Comparison of ENCODE assay signal across 8 mouse cellular contexts in genomic region chr19:60225899-60226844, GRCm38 (mm10). TPM values are rescaled to one million over a fixed set of nuclear protein-coding genes. Genes with fewer than 3 reads are reported as not detected.
DNase-seq lines count a peak whose midpoint lies in the region; ATAC-seq and TF ChIP-seq lines count a peak whose summit lies in the region.

Fam204a (minus strand) TSS chr19:60226701.

- TF ChIP-seq CTCF in G1E (IDR thresholded peaks at IDR 0.05; ENCODE audit: low read depth, low read length) = no peak
- TF ChIP-seq CTCF in forebrain, postnatal 0 days (IDR thresholded peaks at IDR 0.05; ENCODE audit: low read depth) = no peak

- H3K9ac ChIP-seq in forebrain, postnatal 0 days = peak within 1 kb of the TSS; percentile 83
- H3K9ac ChIP-seq in lung, embryonic 16.5 days (ENCODE audit: low read length) = peak within 1 kb of the TSS; percentile 97

- peak within 1 kb of the TSS; percentile 89 for H3K4me3 ChIP-seq in G1E (ENCODE audit: low read depth, low read length)
- H3K4me3 ChIP-seq in forebrain, postnatal 0 days (ENCODE audit: low read depth, low read length) = peak within 1 kb of the TSS; percentile 86
- peak within 1 kb of the TSS; percentile 93 for H3K4me3 ChIP-seq in lung, embryonic 16.5 days (ENCODE audit: low read length)

- peak within 1 kb of the TSS; percentile 51 for H3K4me2 ChIP-seq in forebrain, postnatal 0 days (ENCODE audit: low read depth)
- peak within 1 kb of the TSS; percentile 51 for H3K4me2 ChIP-seq in lung, embryonic 16.5 days (ENCODE audit: low read depth, low read length)

- H3K27me3 ChIP-seq in G1E (ENCODE audit: insufficient read depth, low read length) = peaks cover under 1% of the 10 kb centered on the region; the same call in 1 of the 2 replicates
- no peaks in the 10 kb centered on the region for H3K27me3 ChIP-seq in forebrain, postnatal 0 days (ENCODE audit: insufficient read depth, low read length)
- no peaks in the 10 kb centered on the region for H3K27me3 ChIP-seq in lung, embryonic 16.5 days (ENCODE audit: control insufficient read depth, insufficient read depth, low read depth, low read length)

- peak within 1 kb of the TSS; percentile 93 for H3K27ac ChIP-seq in forebrain, postnatal 0 days (ENCODE audit: low read depth, low read length)
- peak within 1 kb of the TSS; percentile 98 for H3K27ac ChIP-seq in lung, embryonic 16.5 days (ENCODE audit: low read length)

- peak; percentile 96 for ATAC-seq in G1E (ENCODE audit: extremely low read depth, insufficient number of reproducible peaks, low FRiP score, poor library complexity, severe bottlenecking)
- ATAC-seq in forebrain, postnatal 0 days = peak; percentile 100
- ATAC-seq in hematopoietic stem cell, adult 5-6 weeks (replicated peaks in 1 of 2; ENCODE audit: insufficient read depth in 1 of 2, low FRiP score in 2 of 2, low TSS enrichment in 1 of 2, low read depth in 1 of 2, poor library complexity in 2 of 2, severe bottlenecking in 2 of 2) = peak; percentile 99 to 100
- peak; percentile 100 for ATAC-seq in lung, embryonic 16.5 days (ENCODE audit: low read depth)

- H3K36me3 ChIP-seq in G1E (replicated peaks) = peaks cover 13% of the 10 kb centered on the region
- no peaks in the 10 kb centered on the region for H3K36me3 ChIP-seq in forebrain, postnatal 0 days (ENCODE audit: insufficient read depth)
- no peaks in the 10 kb centered on the region for H3K36me3 ChIP-seq in lung, embryonic 16.5 days (ENCODE audit: control insufficient read depth, insufficient read depth, low read length)

- peaks cover 14% of the 10 kb centered on the region for H3K4me1 ChIP-seq in G1E (ENCODE audit: insufficient read depth, low read depth, low read length)
- peaks cover 10% of the 10 kb centered on the region; the same call in 1 of the 2 replicates for H3K4me1 ChIP-seq in forebrain, postnatal 0 days (ENCODE audit: insufficient read depth)
- peaks cover 6% of the 10 kb centered on the region; the same call in 1 of the 2 replicates for H3K4me1 ChIP-seq in lung, embryonic 16.5 days (replicated peaks; ENCODE audit: control insufficient read depth, insufficient read depth, low read length)

- DNase-seq in G1E (ENCODE audit: low spot score) = peak; percentile 72
- peak; percentile 92 to 96 for DNase-seq in cerebellum, adult 18-20 months
- peak; percentile 98 for DNase-seq in forebrain, postnatal 0 days
- DNase-seq in layer of hippocampus, adult 9-10 months (ENCODE audit: low spot score) = peak; percentile 91
- DNase-seq in ovary, postnatal 10 days (ENCODE audit: low spot score) = peak; percentile 98
- peak; percentile 92 to 94 for DNase-seq in thymus, postnatal 10 days (ENCODE audit: low spot score in 2 of 2)

- under 1% methylated on average over 68 of the region's 68 CpGs for WGBS in forebrain, postnatal 0 days
- under 1% methylated on average over 67 of the region's 68 CpGs for WGBS in lung, embryonic 16.5 days

- no peaks in the 10 kb centered on the region for H3K9me3 ChIP-seq in G1E (replicated peaks)
- H3K9me3 ChIP-seq in forebrain, postnatal 0 days (ENCODE audit: low read length) = no peaks in the 10 kb centered on the region
- H3K9me3 ChIP-seq in lung, embryonic 16.5 days (ENCODE audit: control insufficient read depth, low read length) = no peaks in the 10 kb centered on the region

RNA-seq across cellular contexts. Expression of gene Fam204a, which starts in this region (rescaled TPM):
- 36.1 and 37.7 TPM in 2 replicates for total RNA-seq in G1E (2014; fragmentation: Nextera tagmentation)
- 62.6 and 76.5 TPM in 2 replicates for total RNA-seq in G1E (2017)
- polyA plus RNA-seq in G1E (2012) = 9.3 and 11.4 TPM in 2 replicates
- 47.5 and 57.4 TPM in 2 replicates for total RNA-seq in forebrain, postnatal 0 days (2014; rRNA removed)
- polyA plus RNA-seq in forebrain, postnatal 0 days (2015; fragmentation: Nextera tagmentation; extraction: Ambion mirVana) = 66.5 and 74.4 TPM in 2 replicates
- 68.5 and 105 TPM in 2 replicates for total RNA-seq in hematopoietic stem cell, adult 5-6 weeks (2017)
- 44.9 and 48.8 TPM in 2 replicates for polyA plus RNA-seq in lung, embryonic 16.5 days (2015; fragmentation: Nextera tagmentation; extraction: Ambion mirVana)

Comparison
In these comparisons a context has a peak if more than half of its experiments do, and no peak if none do; other contexts are left out.
1. Peak in every context shown above with its lines: DNase-seq, ATAC-seq, H3K4me3 ChIP-seq and H3K27ac ChIP-seq.